Mouse (Mus musculus): ENCODE measurements around the gene Gm49368. TPM values are rescaled to one million over a fixed set of nuclear protein-coding genes. Genes with fewer than 3 reads are reported as not detected.

Gm49368 gene
- total and polyA plus RNA-seq, 2 experiments: 0.09 TPM; not detected in 1

GRCm38 (mm10) chr7:128071816-128072215 is 9.3 kb downstream of the Gm49368 start:
- TF ChIP-seq CTCF (IDR thresholded peaks at IDR 0.05; ENCODE audit: low read depth, low read length) (no peak), POLR2A (IDR thresholded peaks at IDR 0.05; ENCODE audit: extremely low read depth, insufficient read depth, low read length) (no peak)
- Histone ChIP-seq H3K9ac (ENCODE audit: low read depth, low read length) (no peak overlapping the region), H3K4me1 (ENCODE audit: control insufficient read depth, insufficient read depth, low read length) (no peaks in the 10 kb centered on the region), H3K27ac (replicated peaks; ENCODE audit: insufficient read depth, low read depth, low read length) (no peak overlapping the region), H3K36me3 (ENCODE audit: control insufficient read depth, insufficient read depth, low read length) (no peaks in the 10 kb centered on the region), H3K79me2 (ENCODE audit: control insufficient read depth, insufficient read depth, low read length) (no peaks in the 10 kb centered on the region), H3K4me3 (ENCODE audit: insufficient read depth, low read depth, low read length) (no peak overlapping the region), H3K27me3 (ENCODE audit: control insufficient read depth, insufficient read depth, low read length) (no peaks in the 10 kb centered on the region)
- DNase-seq (ENCODE audit: extremely low read depth, low read depth, low spot score): no peak
- 82% methylated on average over 4 of the region's 4 CpGs for WGBS

- no peak for DNase-seq (ENCODE audit: extremely low read depth, low read depth, low spot score)
- 92% methylated on average over 8 of the region's 8 CpGs for WGBS
- no peaks in the 10 kb centered on the region for H3K36me3 ChIP-seq (ENCODE audit: control insufficient read depth, insufficient read depth, low read length)
- H3K27me3 ChIP-seq (ENCODE audit: control insufficient read depth, insufficient read depth, low read length): no peaks in the 10 kb centered on the region
- H3K9ac ChIP-seq (ENCODE audit: low read depth, low read length): no peak overlapping the region
- no peaks in the 10 kb centered on the region for H3K79me2 ChIP-seq (ENCODE audit: control insufficient read depth, insufficient read depth, low read length)
- H3K27ac ChIP-seq (replicated peaks; ENCODE audit: insufficient read depth, low read depth, low read length): no peak overlapping the region
- H3K4me1 ChIP-seq (ENCODE audit: control insufficient read depth, insufficient read depth, low read length): no peaks in the 10 kb centered on the region
- no peak overlapping the region for H3K4me3 ChIP-seq (ENCODE audit: insufficient read depth, low read depth, low read length)
- no peak for TF ChIP-seq POLR2A (IDR thresholded peaks at IDR 0.05; ENCODE audit: extremely low read depth, insufficient read depth, low read length)
- TF ChIP-seq CTCF (IDR thresholded peaks at IDR 0.05; ENCODE audit: low read depth, low read length): no peak
Observed at GRCm38 (mm10) chr7:128080012-128080411, 17.5 kb downstream of the Gm49368 start.

- WGBS: 79% methylated on average over 7 of the region's 7 CpGs
- no peak overlapping the region for H3K9ac ChIP-seq (ENCODE audit: low read depth, low read length)
- no peaks in the 10 kb centered on the region for H3K36me3 ChIP-seq (ENCODE audit: control insufficient read depth, insufficient read depth, low read length)
- no peaks in the 10 kb centered on the region for H3K79me2 ChIP-seq (ENCODE audit: control insufficient read depth, insufficient read depth, low read length)
- TF ChIP-seq CTCF (IDR thresholded peaks at IDR 0.05; ENCODE audit: low read depth, low read length) (no peak), POLR2A (IDR thresholded peaks at IDR 0.05; ENCODE audit: extremely low read depth, insufficient read depth, low read length) (no peak)
- no peak overlapping the region for H3K27ac ChIP-seq (replicated peaks; ENCODE audit: insufficient read depth, low read depth, low read length)
- no peaks in the 10 kb centered on the region for H3K4me1 ChIP-seq (ENCODE audit: control insufficient read depth, insufficient read depth, low read length)
- H3K4me3 ChIP-seq (ENCODE audit: insufficient read depth, low read depth, low read length): no peak overlapping the region
- peak; percentile 6 for DNase-seq (ENCODE audit: extremely low read depth, low read depth, low spot score)
- H3K27me3 ChIP-seq (ENCODE audit: control insufficient read depth, insufficient read depth, low read length): no peaks in the 10 kb centered on the region
Observed at GRCm38 (mm10) chr7:128089141-128089540, 26.7 kb downstream of the Gm49368 start.

GRCm38 (mm10) chr7:128098135-128098534 is 35.7 kb downstream of the Gm49368 start:
- no peak overlapping the region for H3K4me3 ChIP-seq (ENCODE audit: insufficient read depth, low read depth, low read length)
- 84% methylated on average over 1 of the region's 1 CpGs for WGBS
- H3K27me3 ChIP-seq (ENCODE audit: control insufficient read depth, insufficient read depth, low read length): no peaks in the 10 kb centered on the region
- no peaks in the 10 kb centered on the region for H3K36me3 ChIP-seq (ENCODE audit: control insufficient read depth, insufficient read depth, low read length)
- no peaks in the 10 kb centered on the region for H3K79me2 ChIP-seq (ENCODE audit: control insufficient read depth, insufficient read depth, low read length)
- DNase-seq (ENCODE audit: extremely low read depth, low read depth, low spot score): peak; percentile 44
- H3K4me1 ChIP-seq (ENCODE audit: control insufficient read depth, insufficient read depth, low read length): no peaks in the 10 kb centered on the region
- H3K27ac ChIP-seq (replicated peaks; ENCODE audit: insufficient read depth, low read depth, low read length): no peak overlapping the region
- H3K9ac ChIP-seq (ENCODE audit: low read depth, low read length): no peak overlapping the region
- no peak for TF ChIP-seq POLR2A (IDR thresholded peaks at IDR 0.05; ENCODE audit: extremely low read depth, insufficient read depth, low read length)
- no peak for TF ChIP-seq CTCF (IDR thresholded peaks at IDR 0.05; ENCODE audit: low read depth, low read length)

GRCm38 (mm10) chr7:128100742-128101357 is 38.4 kb downstream of the Gm49368 start:
- WGBS: 74% methylated on average over 2 of the region's 2 CpGs
- H3K27me3 ChIP-seq (ENCODE audit: control insufficient read depth, insufficient read depth, low read length): no peaks in the 10 kb centered on the region
- H3K9ac ChIP-seq (ENCODE audit: low read depth, low read length): no peak overlapping the region
- no peaks in the 10 kb centered on the region for H3K36me3 ChIP-seq (ENCODE audit: control insufficient read depth, insufficient read depth, low read length)
- no peaks in the 10 kb centered on the region for H3K4me1 ChIP-seq (ENCODE audit: control insufficient read depth, insufficient read depth, low read length)
- no peak overlapping the region for H3K4me3 ChIP-seq (ENCODE audit: insufficient read depth, low read depth, low read length)
- H3K27ac ChIP-seq (replicated peaks; ENCODE audit: insufficient read depth, low read depth, low read length): no peak overlapping the region
- TF ChIP-seq CTCF (IDR thresholded peaks at IDR 0.05; ENCODE audit: low read depth, low read length) (no peak), POLR2A (IDR thresholded peaks at IDR 0.05; ENCODE audit: extremely low read depth, insufficient read depth, low read length) (no peak)
- DNase-seq (ENCODE audit: extremely low read depth, low read depth, low spot score): no peak
- H3K79me2 ChIP-seq (ENCODE audit: control insufficient read depth, insufficient read depth, low read length): no peaks in the 10 kb centered on the region

GRCm38 (mm10) chr7:128105246-128105645 is 42.8 kb downstream of the Gm49368 start:
- no peaks in the 10 kb centered on the region for H3K27me3 ChIP-seq (ENCODE audit: control insufficient read depth, insufficient read depth, low read length)
- no peaks in the 10 kb centered on the region for H3K79me2 ChIP-seq (ENCODE audit: control insufficient read depth, insufficient read depth, low read length)
- no peak overlapping the region for H3K9ac ChIP-seq (ENCODE audit: low read depth, low read length)
- WGBS: 73% methylated on average over 4 of the region's 4 CpGs
- no peak for DNase-seq (ENCODE audit: extremely low read depth, low read depth, low spot score)
- H3K36me3 ChIP-seq (ENCODE audit: control insufficient read depth, insufficient read depth, low read length): no peaks in the 10 kb centered on the region
- no peak for TF ChIP-seq POLR2A (IDR thresholded peaks at IDR 0.05; ENCODE audit: extremely low read depth, insufficient read depth, low read length)
- TF ChIP-seq CTCF (IDR thresholded peaks at IDR 0.05; ENCODE audit: low read depth, low read length): no peak
- H3K27ac ChIP-seq (replicated peaks; ENCODE audit: insufficient read depth, low read depth, low read length): no peak overlapping the region
- H3K4me3 ChIP-seq (ENCODE audit: insufficient read depth, low read depth, low read length): no peak overlapping the region
- H3K4me1 ChIP-seq (ENCODE audit: control insufficient read depth, insufficient read depth, low read length): no peaks in the 10 kb centered on the region
